13 mouse cellular contexts compared by ENCODE assay signal in the genomic region with DNA sequence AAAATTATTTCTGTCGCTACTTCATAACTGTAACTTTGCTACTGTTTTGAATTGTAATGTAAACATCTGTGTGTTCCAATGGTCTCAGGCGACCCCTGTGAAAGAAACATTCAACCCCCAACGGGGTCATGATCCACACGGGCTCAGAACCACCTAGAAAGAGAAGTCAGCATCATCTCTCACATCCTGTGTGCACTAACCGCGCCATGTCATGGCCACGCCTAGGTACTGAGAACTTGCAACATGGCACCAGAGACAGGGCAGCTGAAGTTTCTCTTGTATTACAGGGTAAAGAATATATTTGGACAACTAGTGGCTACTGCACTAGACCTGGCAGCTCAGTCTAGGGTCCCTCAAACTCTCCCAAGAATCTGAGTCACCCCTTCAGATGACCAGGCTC. TPM values are rescaled to one million over a fixed set of nuclear protein-coding genes. Genes with fewer than 3 reads are reported as not detected.
"Had no signal": no experiment of that assay in that cellular context is flagged by ENCODE, and none has a peak within 500 bp of the region (broad histone marks: within the 10 kb centered on the region; RNA-seq: fewer than 3 reads in every experiment).

No protein-coding gene starts in this region.

- DNase-seq: liver, embryonic 13.5 days; right cerebral cortex, postnatal 14 days had no signal

- H3K27me3 ChIP-seq: midbrain, embryonic 12.5 days; midbrain, embryonic 15.5 days; neural tube, embryonic 12.5 days had no signal

- H3K36me3 ChIP-seq: liver, embryonic 13.5 days; liver, embryonic 15.5 days; midbrain, embryonic 12.5 days; midbrain, embryonic 15.5 days; neural tube, embryonic 12.5 days; stomach, embryonic 15.5 days had no signal

- H3K4me3 ChIP-seq: liver, embryonic 13.5 days; liver, embryonic 15.5 days; megakaryocyte, embryonic 14.5 days; midbrain, embryonic 12.5 days; midbrain, embryonic 15.5 days; neural tube, embryonic 12.5 days; stomach, embryonic 15.5 days had no signal

- H3K4me2 ChIP-seq: liver, embryonic 13.5 days; liver, embryonic 15.5 days; lung, embryonic 14.5 days; midbrain, embryonic 12.5 days; midbrain, embryonic 15.5 days; neural tube, embryonic 12.5 days; stomach, embryonic 15.5 days had no signal

- H3K9ac ChIP-seq: liver, embryonic 13.5 days; liver, embryonic 15.5 days; lung, embryonic 14.5 days; midbrain, embryonic 12.5 days; midbrain, embryonic 15.5 days; neural tube, embryonic 12.5 days; stomach, embryonic 15.5 days had no signal

- H3K9me3 ChIP-seq: liver, embryonic 13.5 days; liver, embryonic 15.5 days; midbrain, embryonic 12.5 days; midbrain, embryonic 15.5 days; neural tube, embryonic 12.5 days; stomach, embryonic 15.5 days had no signal

- H3K4me1 ChIP-seq: midbrain, embryonic 12.5 days; midbrain, embryonic 15.5 days; neural tube, embryonic 12.5 days; stomach, embryonic 15.5 days had no signal

- ATAC-seq: midbrain, embryonic 15.5 days had no signal

- H3K27ac ChIP-seq: liver, embryonic 13.5 days; liver, embryonic 15.5 days; midbrain, embryonic 12.5 days; midbrain, embryonic 15.5 days; neural tube, embryonic 12.5 days; stomach, embryonic 15.5 days; stomach, postnatal 0 days had no signal

RNA-seq across cellular contexts. Expression of a gene that starts 12.7 kb away (rescaled TPM):
- total RNA-seq: monocyte, adult 5-6 weeks had no signal
- polyA plus RNA-seq: urinary bladder, adult 2 months had no signal

RNA-seq across cellular contexts. Expression of a gene that starts 27.2 kb away (rescaled TPM):
- total RNA-seq: midbrain, postnatal 0 days had no signal
- polyA plus RNA-seq: midbrain, embryonic 12.5 days; midbrain, embryonic 15.5 days; midbrain, postnatal 0 days; neural tube, embryonic 12.5 days; stomach, embryonic 15.5 days had no signal
